Mouse (Mus musculus): ENCODE data around the gene Zfpm1. TPM values are rescaled to one million over a fixed set of nuclear protein-coding genes. Genes with fewer than 3 reads are reported as not detected.

The Zfpm1 gene
- polyA plus RNA-seq, 2 experiments: 2.1 to 10.4 TPM

DNA sequence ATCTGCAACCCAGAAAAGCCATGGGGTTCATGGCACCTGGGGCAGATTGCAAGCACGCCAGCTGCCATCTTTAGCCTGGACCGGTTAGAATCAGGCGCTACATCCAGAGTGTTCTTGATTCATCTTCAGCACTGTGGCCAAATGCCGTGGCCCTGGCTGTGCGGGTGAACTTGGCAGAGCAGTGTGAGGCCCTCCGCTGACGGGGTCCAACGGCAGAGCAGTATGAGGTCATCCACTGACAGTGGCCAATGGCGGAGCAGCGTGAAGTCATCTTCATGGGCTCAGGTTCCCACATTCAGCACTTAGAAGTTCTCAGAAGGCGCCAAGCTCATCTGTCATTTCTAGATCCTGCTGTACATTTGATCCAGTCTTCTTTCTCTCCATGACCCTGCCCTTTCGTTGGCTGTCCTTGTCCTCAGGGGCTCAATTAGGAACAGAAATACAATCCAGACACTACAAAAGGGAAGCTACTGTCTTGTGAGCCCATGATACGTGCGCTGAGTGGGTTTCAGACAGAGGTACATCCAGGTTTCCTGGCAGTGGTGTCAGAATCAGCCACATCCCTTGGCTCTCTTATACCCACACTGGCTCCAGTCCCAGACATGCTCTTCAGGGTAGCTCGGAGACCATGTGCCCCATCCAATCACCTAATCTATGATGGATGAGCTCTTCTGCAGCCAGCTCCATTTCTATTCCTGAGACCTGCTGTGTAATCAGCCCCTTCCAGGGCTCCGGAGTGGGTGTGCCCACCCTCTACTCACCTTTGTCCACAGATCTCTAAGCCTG is 41.5 kb upstream of the Zfpm1 start:
- no peaks in the 10 kb centered on the region for H3K27me3 ChIP-seq (ENCODE audit: control insufficient read depth, insufficient read depth, low read length)
- TF ChIP-seq POLR2A (IDR thresholded peaks at IDR 0.05; ENCODE audit: borderline replicate concordance, extremely low read depth, insufficient read depth, insufficient read length): no peak
- no peak for DNase-seq (ENCODE audit: low spot score)
- H3K4me1 ChIP-seq (ENCODE audit: control insufficient read depth, insufficient read depth, low read length): peaks cover under 1% of the 10 kb centered on the region; the same call in 1 of the 2 replicates
- no peak overlapping the region for H3K27ac ChIP-seq (replicated peaks; ENCODE audit: low read depth, low read length)
- H3K9me3 ChIP-seq (ENCODE audit: control insufficient read depth, low read length): no peaks in the 10 kb centered on the region
- no peaks in the 10 kb centered on the region for H3K36me3 ChIP-seq (ENCODE audit: control insufficient read depth, insufficient read depth, low read length)
- no peak overlapping the region for H3K4me3 ChIP-seq (replicated peaks; ENCODE audit: low read length)
- H3K9ac ChIP-seq (ENCODE audit: low read depth, low read length, severe bottlenecking): no peak overlapping the region
- ATAC-seq (ENCODE audit: low FRiP score, low read depth): no peak; the same call in 1 of the 2 replicates
- no peak overlapping the region for H3K4me2 ChIP-seq (replicated peaks; ENCODE audit: low read depth, low read length, severe bottlenecking)
- 90% methylated on average over 16 of the region's 16 CpGs for WGBS

DNA sequence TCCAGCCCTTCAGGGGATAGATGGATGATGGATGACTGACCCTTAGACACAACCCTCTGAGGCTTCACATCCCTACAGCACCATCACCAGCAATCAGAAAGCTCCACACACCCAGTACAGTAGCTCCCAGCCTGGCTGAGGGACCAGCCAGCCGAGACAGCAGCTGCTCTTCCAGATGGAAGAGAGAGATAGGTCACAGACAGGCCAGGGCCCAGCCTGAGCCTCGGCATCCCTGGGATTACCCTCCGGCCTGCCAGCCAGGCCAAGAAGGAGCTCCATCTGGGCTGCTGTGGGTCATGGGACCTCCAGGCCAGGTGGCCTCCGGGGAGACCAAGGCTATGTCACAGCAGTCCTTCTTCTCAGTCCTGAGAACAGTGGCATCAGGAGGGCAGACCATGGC is 38.6 kb upstream of the Zfpm1 start:
- peaks cover 23% of the 10 kb centered on the region for H3K4me1 ChIP-seq (ENCODE audit: control insufficient read depth, insufficient read depth, low read length)
- WGBS: 69% methylated on average over 4 of the region's 4 CpGs
- no peak for DNase-seq (ENCODE audit: low spot score)

DNA sequence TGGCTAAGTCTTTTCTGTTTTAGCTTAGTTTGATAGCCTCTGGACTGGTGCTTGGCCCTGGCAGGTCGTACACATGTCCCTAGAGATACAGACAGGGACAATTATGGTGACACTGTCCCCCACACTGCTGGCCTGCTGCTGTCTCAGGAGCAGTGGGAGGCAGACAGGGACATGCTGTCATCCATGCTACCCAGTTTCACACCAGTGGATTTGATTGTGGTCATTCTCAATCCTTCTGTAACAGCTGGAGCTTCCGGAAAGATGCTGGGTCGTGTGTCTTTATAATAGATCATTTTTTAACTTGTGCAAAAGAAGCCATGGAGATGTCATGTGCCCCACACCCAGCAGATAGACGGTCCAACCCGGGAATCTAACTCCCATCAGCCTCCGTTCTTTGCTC is 36.8 kb upstream of the Zfpm1 start:
- WGBS: 84% methylated on average over 6 of the region's 6 CpGs
- Histone ChIP-seq H3K9ac (ENCODE audit: low read depth, low read length, severe bottlenecking) (no peak overlapping the region; the same call in 1 of the 2 replicates), H3K36me3 (ENCODE audit: control insufficient read depth, insufficient read depth, low read length) (no peaks in the 10 kb centered on the region), H3K4me2 (replicated peaks; ENCODE audit: low read depth, low read length, severe bottlenecking) (no peak overlapping the region), H3K4me1 (ENCODE audit: control insufficient read depth, insufficient read depth, low read length) (peaks cover 23% of the 10 kb centered on the region), H3K27me3 (ENCODE audit: control insufficient read depth, insufficient read depth, low read length) (no peaks in the 10 kb centered on the region), H3K4me3 (replicated peaks; ENCODE audit: low read length) (no peak overlapping the region), H3K9me3 (ENCODE audit: control insufficient read depth, low read length) (no peaks in the 10 kb centered on the region), H3K27ac (replicated peaks; ENCODE audit: low read depth, low read length) (peak overlapping the region; percentile 81; the same call in 1 of the 2 replicates)
- TF ChIP-seq POLR2A (IDR thresholded peaks at IDR 0.05; ENCODE audit: borderline replicate concordance, extremely low read depth, insufficient read depth, insufficient read length): no peak
- no peak for DNase-seq (ENCODE audit: low spot score)
- ATAC-seq (ENCODE audit: low FRiP score, low read depth): no peak

More for the DNA sequence above, 38.6 kb upstream of the Zfpm1 start:
- Histone ChIP-seq H3K4me3 (replicated peaks; ENCODE audit: low read length) (no peak overlapping the region), H3K4me2 (replicated peaks; ENCODE audit: low read depth, low read length, severe bottlenecking) (no peak overlapping the region), H3K27me3 (ENCODE audit: control insufficient read depth, insufficient read depth, low read length) (no peaks in the 10 kb centered on the region), H3K27ac (replicated peaks; ENCODE audit: low read depth, low read length) (no peak overlapping the region), H3K9me3 (ENCODE audit: control insufficient read depth, low read length) (no peaks in the 10 kb centered on the region), H3K36me3 (ENCODE audit: control insufficient read depth, insufficient read depth, low read length) (no peaks in the 10 kb centered on the region), H3K9ac (ENCODE audit: low read depth, low read length, severe bottlenecking) (no peak overlapping the region)
- no peak for ATAC-seq (ENCODE audit: low FRiP score, low read depth)
- TF ChIP-seq POLR2A (IDR thresholded peaks at IDR 0.05; ENCODE audit: borderline replicate concordance, extremely low read depth, insufficient read depth, insufficient read length): no peak

DNA sequence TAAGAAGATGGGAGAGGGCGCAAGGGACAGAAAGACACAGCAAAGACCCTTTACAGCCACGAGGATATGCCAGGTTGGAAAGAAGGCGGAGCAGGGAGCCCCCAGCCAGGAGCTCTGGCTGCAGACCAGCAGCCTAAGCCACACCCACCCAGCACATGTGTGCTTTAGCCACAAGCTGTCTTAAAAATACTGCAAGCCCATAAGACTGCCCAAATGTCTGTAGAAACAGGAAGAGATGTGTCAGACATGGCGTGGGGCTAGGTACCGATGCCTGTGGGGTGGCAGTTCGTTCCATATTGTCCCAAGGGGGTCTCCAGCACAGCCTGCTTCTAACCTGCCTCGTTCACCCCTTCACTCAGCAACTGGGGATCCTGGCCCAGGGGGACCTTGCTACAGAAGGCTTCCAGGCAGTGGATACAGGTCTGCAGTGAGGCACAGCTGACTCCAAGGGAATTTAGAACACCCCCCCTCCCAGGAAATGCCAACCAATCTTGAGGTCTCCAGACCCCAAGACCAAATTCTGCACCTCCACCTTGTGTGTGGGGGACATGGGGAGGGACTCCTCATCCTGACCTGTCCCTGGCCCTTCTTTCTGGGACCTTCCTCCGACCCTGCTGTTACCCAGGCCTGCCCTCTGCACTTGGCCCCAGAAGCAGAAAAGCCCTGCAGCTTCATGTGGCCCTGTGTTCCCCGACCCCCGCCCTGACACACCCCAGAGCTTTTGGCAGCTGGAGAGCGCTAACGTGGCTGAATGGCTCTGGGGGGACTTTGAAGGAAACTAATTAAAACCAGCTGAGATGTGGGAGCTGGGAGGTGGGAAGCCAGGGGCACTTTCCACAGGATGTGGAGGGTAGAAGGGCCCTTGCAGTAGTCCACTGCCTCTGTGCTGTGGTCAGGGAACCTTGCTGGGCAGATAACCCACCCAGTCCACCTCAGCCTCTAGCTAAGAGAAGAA is 35.4 kb upstream of the Zfpm1 start:
- Histone ChIP-seq H3K4me2 (replicated peaks; ENCODE audit: low read depth, low read length, severe bottlenecking) (peak overlapping the region; percentile 45), H3K9me3 (ENCODE audit: control insufficient read depth, low read length) (no peaks in the 10 kb centered on the region), H3K4me1 (ENCODE audit: control insufficient read depth, insufficient read depth, low read length) (peaks cover 23% of the 10 kb centered on the region), H3K9ac (ENCODE audit: low read depth, low read length, severe bottlenecking) (no peak overlapping the region), H3K36me3 (ENCODE audit: control insufficient read depth, insufficient read depth, low read length) (no peaks in the 10 kb centered on the region), H3K27me3 (ENCODE audit: control insufficient read depth, insufficient read depth, low read length) (no peaks in the 10 kb centered on the region), H3K4me3 (replicated peaks; ENCODE audit: low read length) (no peak overlapping the region), H3K27ac (replicated peaks; ENCODE audit: low read depth, low read length) (peak overlapping the region; percentile 81)
- WGBS: 12% methylated on average over 12 of the region's 12 CpGs
- TF ChIP-seq POLR2A (IDR thresholded peaks at IDR 0.05; ENCODE audit: borderline replicate concordance, extremely low read depth, insufficient read depth, insufficient read length): no peak
- DNase-seq (ENCODE audit: low spot score) (peak; percentile 82), ATAC-seq (ENCODE audit: low FRiP score, low read depth) (peak; percentile 81)

DNA sequence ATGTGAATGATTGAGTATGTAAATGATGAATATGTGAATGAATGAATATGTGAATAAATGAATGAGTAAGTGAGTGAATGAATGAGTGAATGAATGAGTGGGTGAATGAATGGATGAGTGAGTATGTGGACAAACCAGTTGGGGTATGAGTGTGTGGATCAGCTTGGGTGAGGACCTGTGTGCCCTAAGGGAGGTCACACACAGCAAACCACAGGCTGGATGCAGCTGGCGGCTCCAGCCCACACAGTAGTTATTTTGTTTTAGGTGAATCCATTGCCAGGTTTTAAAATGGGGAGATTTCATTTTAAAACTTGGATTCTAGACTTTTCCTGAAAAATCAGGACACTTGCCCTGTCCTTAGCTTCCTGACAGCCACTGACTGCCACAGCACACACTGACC is 30.2 kb upstream of the Zfpm1 start:
- H3K4me3 ChIP-seq (replicated peaks; ENCODE audit: low read length): no peak overlapping the region
- TF ChIP-seq POLR2A (IDR thresholded peaks at IDR 0.05; ENCODE audit: borderline replicate concordance, extremely low read depth, insufficient read depth, insufficient read length): no peak
- H3K9ac ChIP-seq (ENCODE audit: low read depth, low read length, severe bottlenecking): no peak overlapping the region
- no peak overlapping the region for H3K4me2 ChIP-seq (replicated peaks; ENCODE audit: low read depth, low read length, severe bottlenecking)
- ATAC-seq (ENCODE audit: low FRiP score, low read depth) (no peak), DNase-seq (ENCODE audit: low spot score) (no peak)
- H3K27ac ChIP-seq (replicated peaks; ENCODE audit: low read depth, low read length): no peak overlapping the region
- H3K27me3 ChIP-seq (ENCODE audit: control insufficient read depth, insufficient read depth, low read length): no peaks in the 10 kb centered on the region
- no peaks in the 10 kb centered on the region for H3K9me3 ChIP-seq (ENCODE audit: control insufficient read depth, low read length)
- WGBS: 75% methylated on average over 1 of the region's 1 CpGs
- H3K4me1 ChIP-seq (ENCODE audit: control insufficient read depth, insufficient read depth, low read length): peaks cover 10% of the 10 kb centered on the region
- H3K36me3 ChIP-seq (ENCODE audit: control insufficient read depth, insufficient read depth, low read length): no peaks in the 10 kb centered on the region

All from limb, embryonic 14.5 days (tissue).